Mouse (Mus musculus): Measurements from ENCODE around the gene Olfr31. TPM values are rescaled to one million over a fixed set of nuclear protein-coding genes. Genes with fewer than 3 reads are reported as not detected.

Gene Olfr31
- polyA plus RNA-seq (2014; fragmentation: Nextera tagmentation; extraction: Ambion mirVana) = not detected in 2 replicates

- DNase-seq (ENCODE audit: low spot score) (no peak), ATAC-seq (ENCODE audit: insufficient read depth, low FRiP score, low TSS enrichment) (no peak)
- Histone ChIP-seq H3K4me1 (ENCODE audit: control insufficient read depth, insufficient read depth, low read length) (no peaks in the 10 kb centered on the region), H3K4me3 (ENCODE audit: low read depth, low read length) (no peak within 1 kb of the TSS), H3K27ac (ENCODE audit: low read depth, low read length) (no peak within 1 kb of the TSS), H3K4me2 (ENCODE audit: low read depth) (no peak within 1 kb of the TSS), H3K9ac (ENCODE audit: low read length) (no peak within 1 kb of the TSS), H3K36me3 (ENCODE audit: control insufficient read depth, insufficient read depth, low read length) (no peaks in the 10 kb centered on the region), H3K27me3 (ENCODE audit: control insufficient read depth, insufficient read depth, low read length) (no peaks in the 10 kb centered on the region), H3K9me3 (ENCODE audit: control insufficient read depth, low read length) (no peaks in the 10 kb centered on the region)
Measured at GRCm38 (mm10) chr14:14322528-14322927, at the start of gene Olfr31. Gene Olfr31 (plus strand): TSS chr14:14322828.

- no peaks in the 10 kb centered on the region for H3K9me3 ChIP-seq (ENCODE audit: control insufficient read depth, low read length)
- no peaks in the 10 kb centered on the region for H3K36me3 ChIP-seq (ENCODE audit: control insufficient read depth, insufficient read depth, low read length)
- 74% methylated on average over 6 of the region's 7 CpGs for WGBS
- no peaks in the 10 kb centered on the region for H3K4me1 ChIP-seq (ENCODE audit: control insufficient read depth, insufficient read depth, low read length)
- H3K4me3 ChIP-seq (ENCODE audit: low read depth, low read length) = no peak overlapping the region
- ATAC-seq (ENCODE audit: insufficient read depth, low FRiP score, low TSS enrichment) (no peak), DNase-seq (ENCODE audit: low spot score) (no peak)
- no peak overlapping the region for H3K4me2 ChIP-seq (ENCODE audit: low read depth)
- no peak overlapping the region for H3K9ac ChIP-seq (ENCODE audit: low read length)
- H3K27ac ChIP-seq (ENCODE audit: low read depth, low read length) = no peak overlapping the region
- H3K27me3 ChIP-seq (ENCODE audit: control insufficient read depth, insufficient read depth, low read length) = no peaks in the 10 kb centered on the region
Measured at GRCm38 (mm10) chr14:14294426-14294825, 28.2 kb upstream of the Olfr31 start.

GRCm38 (mm10) chr14:14308938-14309337, 13.7 kb upstream of the Olfr31 start:
- Histone ChIP-seq H3K4me1 (ENCODE audit: control insufficient read depth, insufficient read depth, low read length) (no peaks in the 10 kb centered on the region), H3K4me3 (ENCODE audit: low read depth, low read length) (no peak overlapping the region), H3K27me3 (ENCODE audit: control insufficient read depth, insufficient read depth, low read length) (no peaks in the 10 kb centered on the region), H3K27ac (ENCODE audit: low read depth, low read length) (no peak overlapping the region), H3K4me2 (ENCODE audit: low read depth) (no peak overlapping the region), H3K9me3 (ENCODE audit: control insufficient read depth, low read length) (no peaks in the 10 kb centered on the region), H3K9ac (ENCODE audit: low read length) (no peak overlapping the region), H3K36me3 (ENCODE audit: control insufficient read depth, insufficient read depth, low read length) (no peaks in the 10 kb centered on the region)
- no peak for ATAC-seq (ENCODE audit: insufficient read depth, low FRiP score, low TSS enrichment)
- no peak for DNase-seq (ENCODE audit: low spot score)
- 54% methylated on average over 16 of the region's 16 CpGs for WGBS

GRCm38 (mm10) chr14:14309416-14309815, 13.2 kb upstream of the Olfr31 start:
- 63% methylated on average over 14 of the region's 14 CpGs for WGBS
- Histone ChIP-seq H3K4me1 (ENCODE audit: control insufficient read depth, insufficient read depth, low read length) (no peaks in the 10 kb centered on the region), H3K4me3 (ENCODE audit: low read depth, low read length) (no peak overlapping the region), H3K27ac (ENCODE audit: low read depth, low read length) (no peak overlapping the region), H3K9me3 (ENCODE audit: control insufficient read depth, low read length) (no peaks in the 10 kb centered on the region), H3K36me3 (ENCODE audit: control insufficient read depth, insufficient read depth, low read length) (no peaks in the 10 kb centered on the region), H3K27me3 (ENCODE audit: control insufficient read depth, insufficient read depth, low read length) (no peaks in the 10 kb centered on the region), H3K9ac (ENCODE audit: low read length) (no peak overlapping the region), H3K4me2 (ENCODE audit: low read depth) (no peak overlapping the region)
- DNase-seq (ENCODE audit: low spot score) (no peak), ATAC-seq (ENCODE audit: insufficient read depth, low FRiP score, low TSS enrichment) (no peak)

- 6% methylated on average over 35 of the region's 40 CpGs for WGBS
- H3K4me3 ChIP-seq (ENCODE audit: low read depth, low read length) = peak overlapping the region; percentile 50
- ATAC-seq (ENCODE audit: insufficient read depth, low FRiP score, low TSS enrichment) = peak; percentile 76
- H3K4me2 ChIP-seq (ENCODE audit: low read depth) = peak overlapping the region; percentile 70
- H3K27ac ChIP-seq (ENCODE audit: low read depth, low read length) = peak overlapping the region; percentile 28; the same call in 1 of the 2 replicates
- H3K4me1 ChIP-seq (ENCODE audit: control insufficient read depth, insufficient read depth, low read length) = no peaks in the 10 kb centered on the region
- peak overlapping the region; percentile 55 for H3K9ac ChIP-seq (ENCODE audit: low read length)
- DNase-seq (ENCODE audit: low spot score) = peak; percentile 93
- peaks cover 19% of the 10 kb centered on the region; the same call in 1 of the 2 replicates for H3K9me3 ChIP-seq (ENCODE audit: control insufficient read depth, low read length)
- no peaks in the 10 kb centered on the region for H3K27me3 ChIP-seq (ENCODE audit: control insufficient read depth, insufficient read depth, low read length)
- H3K36me3 ChIP-seq (ENCODE audit: control insufficient read depth, insufficient read depth, low read length) = no peaks in the 10 kb centered on the region
Measured at GRCm38 (mm10) chr14:14345113-14345871, 22.7 kb downstream of the Olfr31 start.

- Histone ChIP-seq H3K36me3 (ENCODE audit: control insufficient read depth, insufficient read depth, low read length) (no peaks in the 10 kb centered on the region), H3K27ac (ENCODE audit: low read depth, low read length) (peak within 1 kb of the TSS; percentile 28; the same call in 1 of the 2 replicates), H3K9me3 (ENCODE audit: control insufficient read depth, low read length) (peaks cover 27% of the 10 kb centered on the region), H3K4me2 (ENCODE audit: low read depth) (peak within 1 kb of the TSS; percentile 70), H3K4me1 (ENCODE audit: control insufficient read depth, insufficient read depth, low read length) (no peaks in the 10 kb centered on the region), H3K4me3 (ENCODE audit: low read depth, low read length) (peak within 1 kb of the TSS; percentile 50), H3K9ac (ENCODE audit: low read length) (peak within 1 kb of the TSS; percentile 55), H3K27me3 (ENCODE audit: control insufficient read depth, insufficient read depth, low read length) (no peaks in the 10 kb centered on the region)
- ATAC-seq (ENCODE audit: insufficient read depth, low FRiP score, low TSS enrichment) (peak; percentile 40), DNase-seq (ENCODE audit: low spot score) (peak; percentile 80)
- WGBS = 2% methylated on average over 63 of the region's 69 CpGs
Measured at GRCm38 (mm10) chr14:14345948-14346812, 23.6 kb downstream of the Olfr31 start, which contains the start of gene Il3ra. Gene Il3ra (plus strand): TSS chr14:14346275.

- Histone ChIP-seq H3K4me1 (ENCODE audit: control insufficient read depth, insufficient read depth, low read length) (no peaks in the 10 kb centered on the region), H3K9me3 (ENCODE audit: control insufficient read depth, low read length) (peaks cover 29% of the 10 kb centered on the region)
Measured at GRCm38 (mm10) chr14:14346813-14347100, 24.1 kb downstream of the Olfr31 start.

GRCm38 (mm10) chr14:14347151-14347835, 24.7 kb downstream of the Olfr31 start:
- no peak overlapping the region for H3K9ac ChIP-seq (ENCODE audit: low read length)
- H3K4me2 ChIP-seq (ENCODE audit: low read depth) = no peak overlapping the region
- WGBS = 84% methylated on average over 17 of the region's 17 CpGs
- peak; percentile 31 for DNase-seq (ENCODE audit: low spot score)
- no peaks in the 10 kb centered on the region for H3K4me1 ChIP-seq (ENCODE audit: control insufficient read depth, insufficient read depth, low read length)
- no peak overlapping the region for H3K27ac ChIP-seq (ENCODE audit: low read depth, low read length)
- H3K4me3 ChIP-seq (ENCODE audit: low read depth, low read length) = no peak overlapping the region
- H3K9me3 ChIP-seq (ENCODE audit: control insufficient read depth, low read length) = peaks cover 29% of the 10 kb centered on the region
- no peaks in the 10 kb centered on the region for H3K27me3 ChIP-seq (ENCODE audit: control insufficient read depth, insufficient read depth, low read length)
- ATAC-seq (ENCODE audit: insufficient read depth, low FRiP score, low TSS enrichment) = no peak
- no peaks in the 10 kb centered on the region for H3K36me3 ChIP-seq (ENCODE audit: control insufficient read depth, insufficient read depth, low read length)

More at GRCm38 (mm10) chr14:14346813-14347100, 24.1 kb downstream of the Olfr31 start:
- Histone ChIP-seq H3K27ac (ENCODE audit: low read depth, low read length) (no peak overlapping the region), H3K4me3 (ENCODE audit: low read depth, low read length) (peak overlapping the region; percentile 50), H3K27me3 (ENCODE audit: control insufficient read depth, insufficient read depth, low read length) (no peaks in the 10 kb centered on the region), H3K4me2 (ENCODE audit: low read depth) (peak overlapping the region; percentile 70), H3K9ac (ENCODE audit: low read length) (peak overlapping the region; percentile 55; the same call in 1 of the 2 replicates), H3K36me3 (ENCODE audit: control insufficient read depth, insufficient read depth, low read length) (no peaks in the 10 kb centered on the region)
- ATAC-seq (ENCODE audit: insufficient read depth, low FRiP score, low TSS enrichment) (peak; percentile 1), DNase-seq (ENCODE audit: low spot score) (no peak)
- 38% methylated on average over 12 of the region's 16 CpGs for WGBS
